Mouse (Mus musculus) G1E (cell line): Measurements from ENCODE around the gene Gon4l. TPM values are rescaled to one million over a fixed set of nuclear protein-coding genes. Genes with fewer than 3 reads are reported as not detected.

ENCODE experiments used
- ATAC-seq: 2 replicates; pipeline ENCODE4 v1.8.0; 2016; ENCODE audit warnings: mild to moderate bottlenecking; ENCODE audit not compliant: insufficient number of reproducible peaks, poor library complexity, low FRiP score, severe bottlenecking; ENCODE audit errors: extremely low read depth
- DNase-seq: peaks from one replicate; pipeline ENCODE4 v3.0.0; 2012; ENCODE audit warnings: low spot score
- H3K27me3 ChIP-seq: 2 replicates; pipeline ENCODE4 v1.6.1; 2012; ENCODE audit warnings: mild to moderate bottlenecking, low read length, inconsistent platforms; ENCODE audit not compliant: insufficient read depth
- H3K36me3 ChIP-seq: replicated peaks from 2 replicates; pipeline ENCODE3; 2012; ENCODE audit warnings: mild to moderate bottlenecking, inconsistent platforms
- H3K4me1 ChIP-seq: 2 replicates; pipeline ENCODE4 v1.6.1; 2012; ENCODE audit warnings: low read depth, low read length, inconsistent platforms, mixed read lengths; ENCODE audit not compliant: insufficient read depth
- H3K4me3 ChIP-seq: 2 replicates; pipeline ENCODE4 v1.5.1; 2012; ENCODE audit warnings: low read depth, mild to moderate bottlenecking, inconsistent platforms, low read length, moderate library complexity, mixed read lengths
- H3K9me3 ChIP-seq: replicated peaks from 2 replicates; pipeline ENCODE4 v1.6.1; 2012; ENCODE audit warnings: inconsistent platforms
- CTCF ChIP-seq: IDR thresholded peaks from 2 replicates; pipeline ENCODE4 v1.5.1; 2012; ENCODE audit warnings: low read depth, low read length, inconsistent platforms, mixed read lengths
- GATA1 ChIP-seq: IDR thresholded peaks from 2 replicates; pipeline ENCODE4 v1.6.1; 2012; ENCODE audit warnings: borderline replicate concordance, low read length, inconsistent platforms, mixed read lengths
- GATA2 ChIP-seq: IDR thresholded peaks from 2 replicates; pipeline ENCODE4 v1.6.1; 2012; ENCODE audit warnings: low read depth, low read length, inconsistent platforms, borderline replicate concordance
- POLR2AphosphoS5 ChIP-seq: IDR thresholded peaks from 2 replicates; pipeline ENCODE4 v1.6.1; 2012; ENCODE audit warnings: low read depth, low read length, inconsistent platforms; ENCODE audit not compliant: insufficient replicate concordance
- TAL1 ChIP-seq: conservative IDR thresholded peaks from 2 replicates; pipeline ENCODE4 v1.6.1; 2012; ENCODE audit warnings: low read depth, low read length, inconsistent platforms, mixed read lengths
- polyA plus RNA-seq: library from polyadenylated mRNA; stranded (reverse); fragments of >175 nt; gene quantifications from 2 replicates; pipeline ENCODE4 v1.2.3, GENCODE M21; 2012
- total RNA-seq, 2 experiments: library from RNA; stranded (forward) in 1 of 2; stranded (reverse) in 1 of 2; fragments of 200-1000 nt in 1 of 2; fragments of >200 nt in 1 of 2; fragmentation: Nextera tagmentation in 1 of 2; gene quantifications; 2 replicates each; pipeline ENCODE4 v1.2.3; 2014 to 2017

The Gon4l gene
- total and polyA plus RNA-seq, 3 experiments: 18.7 to 45.1 (median 36.3) TPM

GRCm38 (mm10) chr3:88953246-88953645, 118.2 kb downstream of the Gon4l start:
- H3K36me3 ChIP-seq: peaks cover 11% of the 10 kb centered on the region
- TF ChIP-seq GATA2: no peak
- no peak for TF ChIP-seq GATA1
- TF ChIP-seq TAL1: no peak
- no peak for TF ChIP-seq CTCF
- TF ChIP-seq POLR2AphosphoS5: no peak
- no peak for DNase-seq
- H3K4me3 ChIP-seq: no peak overlapping the region
- ATAC-seq: no peak
- H3K27me3 ChIP-seq: no peaks in the 10 kb centered on the region
- peaks cover 31% of the 10 kb centered on the region for H3K4me1 ChIP-seq
- H3K9me3 ChIP-seq: no peaks in the 10 kb centered on the region

DNA sequence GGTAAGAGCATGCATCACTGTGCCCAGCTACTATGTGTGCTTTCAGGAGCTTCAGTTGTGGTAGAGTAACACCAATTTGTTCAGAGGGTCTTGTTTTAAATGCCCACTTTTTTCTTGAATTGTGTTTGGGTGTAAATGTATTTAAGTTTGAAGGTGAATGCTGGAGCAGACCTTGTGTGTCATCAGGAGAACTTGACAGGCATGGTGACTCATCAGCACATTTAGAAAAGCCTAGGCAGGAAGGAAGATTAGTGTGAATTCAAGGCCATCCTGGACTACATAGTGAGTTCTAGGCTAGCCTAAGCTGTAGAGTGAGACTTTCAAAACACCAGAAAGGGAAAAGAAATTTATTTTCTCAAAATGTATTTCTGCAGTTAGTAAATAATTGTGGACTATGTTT, 118.7 kb downstream of the Gon4l start:
- Histone ChIP-seq H3K27me3 (no peaks in the 10 kb centered on the region), H3K9me3 (no peaks in the 10 kb centered on the region), H3K36me3 (peaks cover 11% of the 10 kb centered on the region), H3K4me3 (no peak overlapping the region), H3K4me1 (peaks cover 27% of the 10 kb centered on the region)
- DNase-seq (no peak), ATAC-seq (no peak)
- TF ChIP-seq GATA2: no peak
- no peak for TF ChIP-seq POLR2AphosphoS5
- no peak for TF ChIP-seq TAL1
- no peak for TF ChIP-seq CTCF
- TF ChIP-seq GATA1: no peak

Other genes starting within 250 kb of the Gon4l start
- gene Arhgef2, start 229.3 kb upstream of the Gon4l start, total RNA-seq (2014; fragmentation: Nextera tagmentation): 170 and 181 TPM in 2 replicates
- 64.2 and 66.2 TPM in 2 replicates for gene Arhgef2, start 229.3 kb upstream of the Gon4l start, total RNA-seq (2017)
- gene Arhgef2, start 229.3 kb upstream of the Gon4l start, polyA plus RNA-seq: 277 and 291 TPM in 2 replicates
- not detected in 2 replicates for gene Rxfp4, start 182.1 kb upstream of the Gon4l start, total RNA-seq (2014; fragmentation: Nextera tagmentation)
- 0.12 TPM in 1 of 2 replicates, not detected in the other for gene Rxfp4, start 182.1 kb upstream of the Gon4l start, total RNA-seq (2017)
- gene Rxfp4, start 182.1 kb upstream of the Gon4l start, polyA plus RNA-seq: not detected in 2 replicates
- 98.1 and 102 TPM in 2 replicates for gene Khdc4, start 149.4 kb upstream of the Gon4l start, total RNA-seq (2014; fragmentation: Nextera tagmentation)
- gene Khdc4, start 149.4 kb upstream of the Gon4l start, total RNA-seq (2017): 83.9 and 88.8 TPM in 2 replicates
- gene Khdc4, start 149.4 kb upstream of the Gon4l start, polyA plus RNA-seq: 16.7 and 18.5 TPM in 2 replicates
- gene Rit1, start 118.4 kb upstream of the Gon4l start, total RNA-seq (2014; fragmentation: Nextera tagmentation): 29.7 and 30.8 TPM in 2 replicates
- 30.2 and 35.8 TPM in 2 replicates for gene Rit1, start 118.4 kb upstream of the Gon4l start, total RNA-seq (2017)
- gene Rit1, start 118.4 kb upstream of the Gon4l start, polyA plus RNA-seq: 18.2 and 18.3 TPM in 2 replicates
- gene Syt11, start 60.1 kb upstream of the Gon4l start, total RNA-seq (2014; fragmentation: Nextera tagmentation): 3.1 and 4.4 TPM in 2 replicates
- 0.52 and 0.82 TPM in 2 replicates for gene Syt11, start 60.1 kb upstream of the Gon4l start, total RNA-seq (2017)
- gene Syt11, start 60.1 kb upstream of the Gon4l start, polyA plus RNA-seq: 0.11 and 0.14 TPM in 2 replicates
- 20.7 and 24.5 TPM in 2 replicates for gene Msto1, start 78.8 kb downstream of the Gon4l start, total RNA-seq (2014; fragmentation: Nextera tagmentation)
- 39.0 and 40.8 TPM in 2 replicates for gene Msto1, start 78.8 kb downstream of the Gon4l start, total RNA-seq (2017)
- 31.6 and 35.0 TPM in 2 replicates for gene Msto1, start 78.8 kb downstream of the Gon4l start, polyA plus RNA-seq
- gene Ash1l, start 115.4 kb downstream of the Gon4l start, total RNA-seq (2014; fragmentation: Nextera tagmentation): 67.0 and 69.0 TPM in 2 replicates
- gene Ash1l, start 115.4 kb downstream of the Gon4l start, total RNA-seq (2017): 19.5 and 24.3 TPM in 2 replicates
- gene Ash1l, start 115.4 kb downstream of the Gon4l start, polyA plus RNA-seq: 2.7 and 3.7 TPM in 2 replicates
- gene Dap3, start 116.0 kb downstream of the Gon4l start, total RNA-seq (2014; fragmentation: Nextera tagmentation): 77.9 and 106 TPM in 2 replicates
- 141 and 157 TPM in 2 replicates for gene Dap3, start 116.0 kb downstream of the Gon4l start, total RNA-seq (2017)
- gene Dap3, start 116.0 kb downstream of the Gon4l start, polyA plus RNA-seq: 99.4 and 157 TPM in 2 replicates